Mouse (Mus musculus) hindbrain, postnatal 0 days (tissue): ENCODE results near the gene Isca2. TPM values are rescaled to one million over a fixed set of nuclear protein-coding genes. Genes with fewer than 3 reads are reported as not detected.

ENCODE experiments used
- ATAC-seq: fragments of 200-750 bp; cut with Nextera tagmentation; 2 replicates; pipeline ENCODE4 v1.8.0; 2017; ENCODE audit warnings: mild to moderate bottlenecking, moderate TSS enrichment, moderate library complexity
- DNase-seq: peaks from one replicate; pipeline ENCODE4 v3.0.0-alpha.2; 2015; ENCODE audit warnings: low spot score
- H3K27ac ChIP-seq: fragments of 300-500 bp; sonication (generic); 2 replicates; pipeline ENCODE4 v1.5.1; 2014; ENCODE audit warnings: mild to moderate bottlenecking
- H3K27me3 ChIP-seq: fragments of 300-500 bp; sonication (generic); 2 replicates; pipeline ENCODE4 v1.6.1; 2014; ENCODE audit warnings: low read length, mixed read lengths; ENCODE audit not compliant: insufficient read depth
- H3K36me3 ChIP-seq: fragments of 300-500 bp; sonication (generic); 2 replicates; pipeline ENCODE4 v1.6.1; 2014; ENCODE audit warnings: low read length, mixed read lengths; ENCODE audit not compliant: insufficient read depth
- H3K4me1 ChIP-seq: fragments of 300-500 bp; sonication (generic); 2 replicates; pipeline ENCODE4 v1.6.1; 2014; ENCODE audit warnings: antibody characterized with exemption, low read length, mixed read lengths; ENCODE audit not compliant: insufficient read depth
- H3K4me2 ChIP-seq: fragments of 300-500 bp; sonication (generic); 2 replicates; pipeline ENCODE4 v1.6.1; 2014; ENCODE audit warnings: low read depth, mild to moderate bottlenecking, low read length, moderate library complexity, mixed read lengths
- H3K4me3 ChIP-seq: fragments of 300-500 bp; sonication (generic); 2 replicates; pipeline ENCODE4 v1.5.1; 2014; ENCODE audit warnings: low read length
- H3K9ac ChIP-seq: fragments of 300-500 bp; sonication (generic); replicated peaks from 2 replicates; pipeline ENCODE4 v1.6.1; 2014; ENCODE audit warnings: mild to moderate bottlenecking, low read length, moderate library complexity, mixed read lengths
- H3K9me3 ChIP-seq: fragments of 300-500 bp; sonication (generic); 2 replicates; pipeline ENCODE4 v1.6.1; 2016; ENCODE audit warnings: low read length, mixed read lengths
- CTCF ChIP-seq: IDR thresholded peaks from 2 replicates; pipeline ENCODE4 v1.5.1; 2016; ENCODE audit warnings: antibody characterized with exemption, control low read depth, low read depth
- WGBS: fragments of 180-500 bp; shearing (Covaris S2); extraction: QIAGEN DNeasy Blood & Tissue Kit; methylation state at CpG from one replicate; pipeline ENCODE4 v1.1.7; 2014; 5-methylcytosine and 5-hydroxymethylcytosine counted together
- polyA plus RNA-seq: library from polyadenylated mRNA; unstranded; fragments of >200 nt; fragmentation: Nextera tagmentation; extraction: Ambion mirVana; gene quantifications from 2 replicates; pipeline ENCODE4 v1.2.1, GENCODE M21; 2015
- total RNA-seq: library from RNA; depleted of rRNA; stranded (reverse); fragments of >200 nt; gene quantifications from 2 replicates; pipeline ENCODE4 v1.2.3, GENCODE M21; 2014

Isca2 gene
- total and polyA plus RNA-seq, 2 experiments from 2014 or later: 102 to 133 TPM

DNA sequence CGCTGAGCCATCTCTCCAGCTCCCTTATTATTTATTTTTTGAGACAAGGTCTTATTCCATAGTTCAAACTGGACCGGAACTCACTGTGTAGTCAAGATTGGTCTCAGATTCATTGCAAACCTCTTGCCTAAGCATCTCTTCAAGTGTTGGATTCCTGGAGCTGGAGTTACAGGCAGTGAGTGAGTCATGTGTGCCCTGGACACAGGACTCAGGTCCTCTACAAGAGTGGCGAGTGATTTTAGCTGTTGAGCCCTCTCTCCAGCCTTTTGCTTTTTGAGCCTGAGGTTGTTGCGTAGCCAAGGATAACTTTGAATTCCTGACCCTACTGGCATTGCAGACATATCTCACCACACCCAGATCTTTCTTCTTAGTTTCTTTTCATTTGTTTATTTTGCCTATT is 27.4 kb upstream of the Isca2 start:
- ATAC-seq: no peak
- 73% methylated on average over 4 of the region's 4 CpGs for WGBS
- Histone ChIP-seq H3K27me3 (no peaks in the 10 kb centered on the region), H3K4me1 (no peaks in the 10 kb centered on the region), H3K27ac (no peak overlapping the region), H3K36me3 (no peaks in the 10 kb centered on the region), H3K9me3 (no peaks in the 10 kb centered on the region), H3K9ac (no peak overlapping the region), H3K4me3 (no peak overlapping the region), H3K4me2 (no peak overlapping the region)
- no peak for TF ChIP-seq CTCF
- no peak for DNase-seq

DNA sequence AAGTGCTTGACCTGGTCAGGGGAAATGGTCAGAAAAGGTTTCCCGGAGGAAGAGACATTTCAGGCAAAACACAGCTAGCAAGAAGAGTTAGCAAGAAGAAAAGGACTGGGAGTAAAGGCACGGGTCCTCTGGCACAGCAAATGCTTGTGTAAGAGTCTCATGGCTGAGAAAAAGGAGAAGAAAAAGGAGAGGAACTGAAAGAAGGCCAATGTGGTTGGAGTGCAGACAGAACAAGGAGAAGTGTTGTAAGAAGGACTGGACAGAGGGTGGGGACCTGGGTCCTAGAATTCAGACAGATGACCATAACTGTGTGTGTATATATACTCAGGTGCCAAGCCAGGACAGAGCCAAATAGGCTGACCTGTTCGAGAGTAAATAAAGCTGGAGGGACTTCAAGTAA is 24.9 kb upstream of the Isca2 start:
- DNase-seq: no peak
- ATAC-seq: no peak
- Histone ChIP-seq H3K27me3 (no peaks in the 10 kb centered on the region), H3K9ac (no peak overlapping the region), H3K4me3 (no peak overlapping the region), H3K36me3 (no peaks in the 10 kb centered on the region), H3K4me2 (no peak overlapping the region), H3K4me1 (peaks cover 18% of the 10 kb centered on the region; the same call in 1 of the 2 replicates), H3K27ac (no peak overlapping the region), H3K9me3 (no peaks in the 10 kb centered on the region)
- TF ChIP-seq CTCF: no peak
- 72% methylated on average over 3 of the region's 3 CpGs for WGBS

DNA sequence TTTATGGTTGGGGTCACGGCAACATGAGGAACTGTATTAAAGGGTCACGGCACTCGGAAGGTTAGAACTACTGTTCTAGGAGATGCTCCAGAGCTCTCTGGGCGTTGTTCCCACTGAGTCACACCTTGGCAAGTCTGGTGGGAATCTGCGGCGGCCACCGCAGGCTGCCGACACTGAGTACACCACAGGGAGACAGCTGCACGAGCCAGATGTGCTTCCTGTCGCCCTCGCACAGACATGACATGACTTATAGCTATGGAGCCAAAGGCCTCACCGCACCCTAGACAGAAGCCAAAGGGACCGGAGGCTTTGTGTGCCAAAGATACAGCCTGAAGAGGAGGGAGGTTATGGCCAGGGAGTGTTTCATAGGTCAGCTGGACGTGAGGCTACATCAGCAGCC is 22.4 kb upstream of the Isca2 start:
- DNase-seq (no peak), ATAC-seq (no peak)
- H3K9me3 ChIP-seq: no peaks in the 10 kb centered on the region
- no peak for TF ChIP-seq CTCF
- H3K4me3 ChIP-seq: no peak overlapping the region
- WGBS: 58% methylated on average over 14 of the region's 14 CpGs
- no peak overlapping the region for H3K4me2 ChIP-seq
- H3K36me3 ChIP-seq: no peaks in the 10 kb centered on the region
- H3K4me1 ChIP-seq: peaks cover 21% of the 10 kb centered on the region; the same call in 1 of the 2 replicates
- H3K27me3 ChIP-seq: no peaks in the 10 kb centered on the region
- H3K9ac ChIP-seq: no peak overlapping the region
- no peak overlapping the region for H3K27ac ChIP-seq

DNA sequence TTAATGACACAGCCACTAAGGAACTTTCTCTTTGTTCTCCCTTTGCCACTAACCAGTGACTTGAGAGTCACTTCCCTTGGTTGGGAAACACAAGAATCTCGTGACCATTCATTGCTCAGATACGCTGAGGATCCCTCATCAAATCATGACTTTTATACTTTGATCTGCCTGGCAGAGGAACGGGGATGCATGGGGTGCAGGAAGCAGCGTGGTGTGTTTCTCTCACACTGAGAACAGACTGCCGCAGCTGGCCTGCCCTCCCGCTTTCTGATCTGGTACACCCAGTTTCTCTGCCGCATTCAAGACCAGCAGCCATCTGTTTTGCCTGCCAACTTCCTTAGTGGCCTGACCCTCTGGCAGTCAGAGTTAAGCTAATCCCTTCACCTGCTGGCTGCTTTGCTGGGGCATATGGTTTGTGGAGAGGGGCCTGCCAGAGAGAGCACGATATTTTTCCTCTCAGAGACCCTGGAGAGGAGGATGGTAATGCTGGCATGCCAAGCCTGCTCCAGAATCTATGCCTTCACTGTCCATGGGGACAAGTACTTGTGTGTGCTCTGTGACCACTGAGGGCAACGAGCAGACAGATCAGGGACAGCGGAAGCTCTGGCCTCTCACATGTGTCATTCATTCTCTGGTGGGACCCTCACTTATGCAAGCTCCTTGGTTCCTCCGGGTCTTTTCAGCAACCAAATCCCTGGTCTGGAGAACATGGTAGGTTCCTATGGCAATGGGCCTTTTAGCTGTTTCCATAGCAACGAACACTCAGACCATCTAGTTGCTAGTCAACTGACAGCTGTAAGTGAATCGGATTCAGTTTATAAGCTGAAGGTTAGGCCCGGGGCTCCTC is 20.7 kb upstream of the Isca2 start:
- H3K9me3 ChIP-seq: no peaks in the 10 kb centered on the region
- H3K4me1 ChIP-seq: peaks cover 21% of the 10 kb centered on the region; the same call in 1 of the 2 replicates
- ATAC-seq (peak; percentile 78), DNase-seq (peak; percentile 86)
- H3K9ac ChIP-seq: no peak overlapping the region
- 14% methylated on average over 14 of the region's 14 CpGs for WGBS
- peak overlapping the region; percentile 68 for H3K27ac ChIP-seq
- H3K4me3 ChIP-seq: no peak overlapping the region
- TF ChIP-seq CTCF: 0 out of 2 replicates have a peak, but pooled peaks have one; percentile 8
- no peak overlapping the region for H3K4me2 ChIP-seq
- no peaks in the 10 kb centered on the region for H3K27me3 ChIP-seq
- H3K36me3 ChIP-seq: no peaks in the 10 kb centered on the region

DNA sequence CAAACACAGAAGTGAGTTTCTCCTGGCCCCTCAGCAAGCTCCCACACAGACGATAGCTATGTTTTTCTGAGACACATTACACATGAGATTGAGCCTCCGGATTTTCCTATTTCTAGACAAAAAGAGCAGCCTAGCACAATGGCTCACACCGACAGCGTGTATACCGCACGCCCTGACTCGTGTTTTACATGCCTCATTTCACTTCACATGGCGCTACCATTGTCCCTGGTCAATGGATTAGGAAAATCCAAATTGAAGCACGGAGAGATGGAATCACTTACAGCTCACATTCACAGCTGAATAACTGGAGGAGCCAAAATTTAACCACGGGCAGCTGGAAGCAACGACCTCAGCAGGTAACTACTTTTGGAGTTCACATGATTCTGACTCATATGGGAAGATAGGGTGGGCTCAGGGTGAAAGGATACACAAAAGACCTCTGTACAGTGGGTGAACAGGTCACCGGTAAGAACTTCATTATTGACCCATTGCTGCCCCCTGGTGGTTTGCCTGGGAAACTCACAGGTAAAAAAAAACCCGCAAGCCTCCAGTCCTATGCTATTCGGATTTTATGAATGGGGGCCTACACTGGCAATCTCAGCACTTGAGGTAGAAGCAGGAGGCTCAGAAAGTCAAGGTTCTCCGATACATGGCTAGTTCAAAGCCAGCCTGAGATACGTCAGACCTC is 17.9 kb upstream of the Isca2 start:
- Histone ChIP-seq H3K9me3 (no peaks in the 10 kb centered on the region), H3K27ac (no peak overlapping the region), H3K27me3 (no peaks in the 10 kb centered on the region), H3K36me3 (peaks cover 6% of the 10 kb centered on the region; the same call in 1 of the 2 replicates), H3K4me3 (no peak overlapping the region), H3K4me1 (peaks cover 21% of the 10 kb centered on the region; the same call in 1 of the 2 replicates), H3K4me2 (no peak overlapping the region), H3K9ac (no peak overlapping the region)
- WGBS: 28% methylated on average over 16 of the region's 16 CpGs
- DNase-seq: peak; percentile 78
- ATAC-seq: no peak
- peak; percentile 81 for TF ChIP-seq CTCF

DNA sequence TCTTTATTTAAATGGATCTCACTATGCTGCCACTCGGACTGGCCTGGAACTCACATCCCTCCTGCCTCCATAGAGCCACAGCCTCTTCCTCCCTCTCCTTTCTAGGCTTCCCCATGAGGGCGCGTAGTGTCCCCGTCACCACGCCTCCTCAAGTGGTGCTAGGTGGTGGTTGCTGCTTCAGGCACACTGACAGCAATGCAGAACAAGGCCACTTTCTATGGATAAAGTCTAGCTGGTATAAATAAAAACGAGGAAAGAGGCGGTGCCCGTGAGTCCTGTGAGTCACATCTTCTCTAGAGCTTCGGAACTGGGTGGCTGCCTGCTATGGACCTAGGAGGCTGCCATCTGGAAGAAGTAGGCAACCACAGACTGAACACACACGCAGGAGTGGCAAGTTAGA is 17.0 kb upstream of the Isca2 start:
- H3K4me2 ChIP-seq: no peak overlapping the region
- no peak overlapping the region for H3K9ac ChIP-seq
- H3K4me1 ChIP-seq: peaks cover 21% of the 10 kb centered on the region; the same call in 1 of the 2 replicates
- ATAC-seq (no peak), DNase-seq (no peak)
- 90% methylated on average over 10 of the region's 10 CpGs for WGBS
- H3K9me3 ChIP-seq: no peaks in the 10 kb centered on the region
- peaks cover 10% of the 10 kb centered on the region; the same call in 1 of the 2 replicates for H3K36me3 ChIP-seq
- H3K27me3 ChIP-seq: no peaks in the 10 kb centered on the region
- TF ChIP-seq CTCF: no peak
- H3K4me3 ChIP-seq: no peak overlapping the region
- no peak overlapping the region for H3K27ac ChIP-seq
